Mouse (Mus musculus): ENCODE data around the gene Dpf3.

The Dpf3 gene

DNA sequence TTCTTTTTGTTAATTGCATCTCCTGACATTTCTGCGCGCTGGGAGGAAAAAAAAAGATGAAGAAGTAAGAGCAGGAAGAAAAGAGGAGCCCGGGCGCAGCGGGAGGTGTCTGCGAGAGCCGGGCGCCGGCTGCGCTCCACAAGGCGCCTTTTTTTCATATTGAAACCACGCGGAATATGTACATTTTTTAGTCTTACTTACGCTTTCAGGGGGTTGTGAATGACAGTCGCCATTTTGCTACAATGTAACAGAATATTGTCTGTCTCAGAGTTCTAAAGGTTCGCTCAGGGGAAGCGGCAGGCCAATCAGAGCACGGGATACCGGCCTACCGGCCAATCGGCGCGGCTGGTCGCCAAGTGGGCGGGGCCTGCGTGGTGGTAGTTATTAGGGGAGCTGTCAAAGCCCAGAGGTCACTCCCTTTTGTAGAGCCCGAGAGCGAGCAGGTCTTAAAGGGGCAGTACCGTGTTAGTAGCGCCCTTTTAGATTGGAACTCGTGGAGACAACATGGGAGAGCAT is at the start of gene Dpf3:
Dpf3 (minus strand) TSS at position 241 of the 516 bp plus-strand sequence.
- CTCF ChIA-PET = no interaction called here

DNA sequence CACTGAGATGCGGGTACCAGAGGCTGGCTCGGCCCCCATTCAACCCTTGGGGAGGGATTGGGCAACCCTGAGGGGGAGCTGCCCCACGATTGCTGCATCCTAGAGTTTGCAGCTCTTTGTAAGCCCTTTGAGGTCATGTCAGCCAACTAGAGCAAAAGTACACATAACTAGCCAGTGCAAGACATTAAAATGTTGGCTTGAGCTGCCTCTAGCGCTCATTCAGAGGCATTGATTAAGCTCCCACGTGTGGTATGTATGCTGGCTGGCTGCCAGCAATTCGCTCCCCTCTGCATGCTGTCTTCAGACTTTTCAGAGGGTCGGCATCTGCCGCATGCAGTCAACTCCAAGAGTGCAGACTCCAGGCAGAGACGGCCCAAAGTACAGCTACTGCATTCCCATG is 48.5 kb upstream of the Dpf3 start:
- CTCF ChIA-PET = no interaction called here

DNA sequence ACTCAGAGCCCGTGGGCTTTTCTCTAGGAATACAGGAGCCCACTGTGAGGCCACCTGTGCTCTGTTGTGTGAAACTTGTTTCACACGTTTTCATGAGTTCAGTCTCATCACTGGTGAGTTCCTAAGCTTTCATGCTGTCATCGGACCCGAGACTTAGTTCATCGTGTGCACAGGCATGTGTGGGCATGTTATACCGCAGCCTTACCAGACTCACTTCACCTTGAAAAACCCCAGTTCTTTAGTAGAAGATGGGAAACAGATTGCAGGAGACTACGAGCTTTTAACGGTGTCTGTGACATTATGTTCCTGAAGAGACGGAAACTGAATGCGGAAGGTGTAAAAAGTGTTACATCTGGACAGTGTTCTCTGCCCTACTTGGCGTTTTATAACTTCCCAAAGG is 47.9 kb upstream of the Dpf3 start:
- CTCF ChIA-PET = interaction anchor here (0.5 kb wide), 1 partner anchor 46 kb away, joined by 5 read pairs; no protein-coding TSS in a partner anchor

DNA sequence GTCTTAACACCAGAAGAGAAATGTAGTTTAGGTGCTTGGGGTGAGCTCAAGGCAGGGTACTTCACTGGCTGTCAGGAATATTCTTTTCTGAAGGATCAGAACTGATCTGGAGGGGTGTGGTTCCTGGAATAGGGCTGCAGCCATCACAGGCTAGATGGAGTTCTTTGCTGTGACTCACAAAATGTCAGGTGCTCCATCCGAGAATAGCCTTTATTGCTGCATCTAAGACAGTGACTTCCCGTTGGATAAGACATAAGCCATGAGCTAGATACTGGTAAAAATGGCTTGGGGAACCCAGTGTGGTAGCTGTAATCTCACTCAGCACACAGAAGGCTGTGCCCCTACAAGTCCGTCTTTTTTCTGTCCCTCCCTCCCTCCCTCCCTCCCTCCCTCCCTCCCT is 46.7 kb upstream of the Dpf3 start:
- CTCF ChIA-PET = no interaction called here

DNA sequence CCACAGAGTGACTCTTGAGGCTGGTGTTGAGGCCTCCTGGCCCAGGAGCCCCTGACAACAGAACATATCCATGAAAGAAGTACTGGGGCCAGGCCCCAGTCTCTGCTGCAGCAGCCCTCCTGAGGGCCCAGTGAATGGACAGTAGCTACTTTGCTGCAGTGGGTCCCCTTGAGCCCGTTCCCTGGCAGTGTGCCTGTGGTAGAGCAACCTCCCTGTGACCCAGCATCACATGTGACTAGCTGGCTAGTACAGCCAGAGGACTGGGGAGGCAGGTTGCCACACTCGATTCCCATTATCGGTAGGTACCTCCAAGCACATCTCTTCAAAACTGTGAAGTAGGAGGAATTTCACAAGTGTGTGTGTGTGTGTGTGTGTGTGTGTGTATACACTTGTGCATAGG is 45.5 kb upstream of the Dpf3 start:
- CTCF ChIA-PET = interaction anchor here (0.7 kb wide), 1 partner anchor 250 kb away, joined by 3 read pairs; no protein-coding TSS in a partner anchor

DNA sequence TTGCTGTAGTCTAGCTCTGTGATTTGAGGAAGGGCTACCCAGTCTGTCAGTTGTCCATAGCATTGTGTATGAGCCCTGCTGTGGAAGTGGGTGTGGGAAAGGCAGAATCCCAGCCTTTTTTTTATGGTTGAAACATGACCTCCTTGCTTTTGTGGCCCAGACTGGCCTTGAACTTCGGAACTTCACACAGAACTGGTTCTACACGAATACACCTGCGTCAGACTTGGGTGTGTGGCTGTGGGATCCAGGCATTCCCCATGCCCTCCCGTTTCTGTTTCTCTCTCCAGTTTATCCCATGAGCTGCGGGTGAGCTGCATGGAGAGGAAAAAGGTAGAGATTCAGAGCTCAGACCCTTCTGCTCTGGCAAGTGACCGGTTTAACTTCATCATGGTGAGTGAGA is 44.5 kb upstream of the Dpf3 start:
- CTCF ChIA-PET = interaction anchor here (0.6 kb wide), 1 partner anchor 30 kb away, joined by 3 read pairs; no protein-coding TSS in a partner anchor

DNA sequence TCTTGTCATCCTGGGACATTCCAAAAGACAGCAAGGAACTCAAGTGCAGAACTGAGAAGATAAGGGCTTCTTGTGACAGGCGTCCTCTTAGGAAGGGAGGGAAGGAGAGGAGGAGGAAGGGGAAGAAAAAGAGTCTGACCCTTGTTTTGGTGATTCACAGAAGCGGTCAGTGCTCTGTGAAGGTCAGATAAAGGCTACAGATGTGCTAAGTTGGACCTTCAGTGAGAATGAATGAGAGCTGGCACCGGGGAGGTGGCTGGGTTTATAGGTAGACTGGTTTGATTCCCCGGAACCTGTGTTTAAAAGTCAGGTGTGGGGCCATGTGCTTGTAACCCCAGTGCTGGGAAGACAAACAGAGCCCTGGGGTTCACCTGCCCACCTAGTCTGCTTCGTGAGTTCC is 41.1 kb upstream of the Dpf3 start:
- CTCF ChIA-PET = interaction anchor here (0.6 kb wide), 1 partner anchor 558 kb away, joined by 3 read pairs; no protein-coding TSS in a partner anchor

DNA sequence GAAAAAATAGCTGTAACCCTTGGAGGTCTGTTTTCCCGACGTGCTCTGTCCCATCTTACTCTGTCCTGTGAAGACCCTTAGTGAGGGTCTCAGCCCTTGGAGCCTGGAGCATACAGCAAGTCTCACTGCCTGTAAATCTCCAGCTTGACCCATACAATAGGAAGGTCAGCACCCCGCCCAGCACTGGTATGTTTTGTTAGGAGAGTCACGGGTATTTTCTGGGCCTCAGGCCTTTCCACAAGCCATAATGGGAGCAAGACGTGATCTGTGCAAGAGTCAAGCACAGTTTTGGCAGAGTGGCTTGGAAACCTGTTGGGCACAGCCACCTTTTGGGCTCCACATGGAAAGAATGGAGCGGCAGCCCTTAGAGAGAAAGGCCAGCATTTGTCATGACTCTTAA is 40.3 kb upstream of the Dpf3 start:
- CTCF ChIA-PET = interaction anchor here (0.6 to 0.7 kb wide), 2 partner anchors 27 to 557 kb away, joined by 3 to 6 read pairs; no protein-coding TSS in a partner anchor

DNA sequence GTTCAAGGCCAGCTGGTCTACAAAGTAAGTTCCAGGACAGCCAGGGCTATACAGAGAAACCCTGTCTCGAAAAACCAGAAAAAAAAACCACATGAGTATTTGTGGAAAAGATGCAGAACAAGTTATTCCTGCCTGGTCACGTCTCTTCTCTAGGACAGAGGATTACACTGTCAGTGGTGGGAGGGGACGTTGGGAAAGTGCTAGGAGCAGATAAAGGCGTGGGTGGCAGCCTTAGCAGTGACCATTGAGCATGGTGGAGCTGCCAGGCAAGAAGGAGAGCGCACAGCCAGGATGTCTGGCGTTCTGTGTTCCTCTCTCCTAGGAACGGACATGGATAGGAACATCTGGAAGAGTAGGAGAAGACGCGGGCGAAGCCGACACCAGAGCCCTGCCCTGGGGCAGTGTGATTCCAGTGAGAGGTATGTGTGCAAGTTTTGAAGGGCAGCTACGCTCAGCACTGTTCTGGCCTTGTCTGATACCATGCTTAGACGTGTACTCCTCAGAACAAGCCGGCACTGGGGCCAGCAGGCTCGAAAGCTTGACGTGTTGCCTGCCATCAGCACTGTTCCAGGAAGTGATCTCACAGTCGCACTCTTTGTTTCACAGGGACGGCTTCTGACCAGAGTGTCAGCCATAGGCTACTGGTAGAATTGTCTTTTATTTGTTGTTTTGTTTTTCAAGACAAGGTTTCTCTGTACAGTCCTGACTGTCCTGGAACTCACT is 38.5 kb upstream of the Dpf3 start:
- CTCF ChIA-PET = no interaction called here

DNA sequence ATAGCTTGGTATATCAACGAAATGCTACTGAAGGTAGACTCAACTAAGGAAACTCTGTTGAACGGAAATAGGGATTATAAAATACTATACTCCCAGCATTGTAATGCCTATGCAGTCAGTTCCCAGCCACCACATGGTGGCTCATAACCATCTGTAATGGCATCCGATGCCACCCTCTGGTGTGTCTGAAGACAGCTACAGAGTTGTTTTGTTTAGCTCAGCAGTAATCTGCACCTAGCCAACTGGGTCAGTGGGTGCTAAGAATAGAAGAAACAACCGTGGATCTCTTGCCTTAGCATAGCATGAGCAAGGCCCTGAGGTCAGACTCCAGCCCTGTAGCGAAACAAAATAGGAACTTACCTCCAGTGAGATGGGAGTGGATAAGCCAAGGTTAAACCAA is 36.8 kb upstream of the Dpf3 start:
- CTCF ChIA-PET = no interaction called here

DNA sequence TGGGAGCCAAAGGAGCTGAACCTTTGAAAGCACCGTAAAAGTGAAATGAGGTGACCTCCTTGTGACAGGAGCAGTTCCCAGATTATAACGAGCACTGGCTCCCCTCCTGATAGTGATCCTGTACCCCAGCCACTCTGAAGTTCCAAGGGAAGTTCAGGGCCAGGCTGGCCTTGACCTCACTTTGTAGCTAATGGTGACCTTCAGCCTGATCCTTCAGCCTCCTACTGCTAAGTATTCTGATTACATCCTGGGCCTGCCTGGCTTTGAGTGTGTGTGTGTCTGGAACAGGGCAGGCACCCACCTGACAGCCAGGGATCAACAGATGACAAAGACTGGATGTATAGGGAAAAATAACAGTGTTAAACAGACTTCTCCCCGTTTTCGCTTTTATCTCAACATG is 36.4 kb upstream of the Dpf3 start:
- CTCF ChIA-PET = no interaction called here

DNA sequence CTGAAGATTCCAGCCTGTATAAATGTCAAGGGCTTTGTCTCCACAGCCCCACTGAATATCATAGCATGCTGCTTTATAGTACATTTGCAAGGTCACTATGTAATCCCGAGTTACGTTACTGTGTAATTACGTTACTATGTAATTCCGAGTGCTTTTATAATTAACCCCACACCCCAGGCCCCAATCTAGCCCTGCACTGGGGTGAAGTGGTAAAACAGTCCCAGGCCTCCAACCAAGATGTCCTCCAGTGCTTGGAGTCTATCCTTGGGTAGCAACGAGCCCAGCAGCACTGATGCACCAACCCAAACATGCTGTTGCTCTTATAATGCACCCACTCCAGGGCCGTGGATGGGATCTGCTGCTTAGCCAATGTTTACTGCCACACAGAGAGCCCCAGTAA is 35.5 kb upstream of the Dpf3 start:
- CTCF ChIA-PET = no interaction called here

DNA sequence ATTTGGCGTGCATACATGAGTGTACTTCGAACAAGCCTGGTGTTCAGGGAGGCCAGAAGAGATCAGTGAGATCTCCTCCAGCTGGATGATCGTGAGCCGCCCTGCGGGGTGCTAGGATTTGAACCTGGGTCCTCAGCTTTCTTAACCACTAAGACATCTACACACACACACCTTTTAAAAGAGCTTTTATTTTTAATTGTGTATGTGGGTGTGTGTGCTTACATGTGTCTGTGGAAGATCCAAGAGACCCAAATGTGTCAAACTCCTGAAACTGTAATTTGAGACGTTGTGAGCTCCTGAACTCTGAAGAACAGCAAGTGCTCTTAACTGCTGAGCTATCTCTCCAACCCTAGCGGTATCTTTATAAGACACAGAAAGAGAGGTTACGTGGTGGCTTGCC is 33.6 kb upstream of the Dpf3 start:
- CTCF ChIA-PET = no interaction called here

DNA sequence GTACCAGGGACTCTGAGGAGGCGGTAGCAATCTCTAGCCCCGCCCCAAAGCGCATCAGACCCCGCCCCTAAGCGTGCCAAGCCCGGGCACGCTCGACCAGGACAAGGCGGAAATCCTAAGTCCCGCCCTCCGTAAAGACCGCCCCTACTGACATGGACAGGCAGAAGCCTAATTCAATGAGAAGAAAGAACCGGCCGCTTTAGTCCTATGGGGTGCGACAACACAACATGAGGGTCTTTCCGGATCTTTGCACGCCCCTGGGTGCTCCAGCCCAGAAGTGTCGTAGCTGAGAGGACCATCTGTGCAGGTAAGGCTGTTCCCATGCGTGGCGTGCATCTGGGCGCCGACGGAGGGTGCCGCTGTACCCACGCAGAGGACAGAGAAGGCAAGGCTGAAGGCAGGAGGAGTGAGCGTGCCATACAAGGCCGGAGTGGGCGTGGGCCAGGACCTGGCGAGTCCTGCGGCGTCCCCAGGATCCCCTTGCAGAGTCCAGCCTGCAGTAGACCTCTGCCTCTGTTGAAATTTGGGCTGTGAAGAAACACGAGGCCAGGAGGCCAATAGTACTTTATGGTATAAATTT is 32.9 kb upstream of the Dpf3 start, which contains the start of gene Dcaf4:
Dcaf4 (plus strand) TSS at position 156 of the 580 bp plus-strand sequence.
- CTCF ChIA-PET = interaction anchor here (0.6 kb wide), 1 partner anchor 1100 kb away, joined by 3 read pairs; no protein-coding TSS in a partner anchor

DNA sequence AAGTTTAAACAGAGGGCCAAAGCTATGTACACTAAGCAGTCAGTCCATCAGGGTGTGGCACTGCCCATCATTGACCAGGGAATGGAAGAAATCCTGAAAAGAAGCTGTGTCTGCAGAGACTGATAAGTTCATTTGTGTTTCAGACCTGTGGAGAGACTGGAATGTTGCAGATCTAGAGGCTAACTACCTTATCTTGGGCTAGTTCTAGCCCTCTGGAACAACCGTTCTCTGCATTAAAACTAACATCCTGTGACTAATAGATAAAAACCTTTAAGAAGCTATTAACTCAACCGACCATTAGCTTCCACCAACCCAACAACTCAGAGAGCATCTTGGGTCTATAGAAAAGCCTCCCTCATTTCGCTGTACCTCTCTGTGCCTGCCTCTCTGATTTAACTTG is 30.1 kb upstream of the Dpf3 start:
- CTCF ChIA-PET = no interaction called here

DNA sequence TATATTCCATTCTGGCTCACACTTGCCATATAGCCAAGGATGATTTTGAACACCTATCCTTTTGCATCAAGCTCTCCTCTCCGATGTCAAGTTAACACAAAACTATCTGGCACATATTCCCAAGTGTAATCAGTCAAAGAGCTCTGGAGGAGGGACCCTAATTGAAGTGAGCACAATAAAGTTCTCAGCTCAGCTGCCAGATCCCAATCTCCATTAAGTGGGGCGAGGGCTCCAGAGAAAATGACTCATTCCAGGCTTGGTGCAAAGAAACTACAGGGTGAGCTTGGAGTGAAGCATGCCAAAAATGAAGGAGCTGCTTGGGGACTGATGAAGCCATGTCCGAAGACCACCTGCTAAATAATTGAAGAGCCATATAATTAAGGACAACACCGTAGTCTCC is 26.7 kb upstream of the Dpf3 start:
- CTCF ChIA-PET = no interaction called here

DNA sequence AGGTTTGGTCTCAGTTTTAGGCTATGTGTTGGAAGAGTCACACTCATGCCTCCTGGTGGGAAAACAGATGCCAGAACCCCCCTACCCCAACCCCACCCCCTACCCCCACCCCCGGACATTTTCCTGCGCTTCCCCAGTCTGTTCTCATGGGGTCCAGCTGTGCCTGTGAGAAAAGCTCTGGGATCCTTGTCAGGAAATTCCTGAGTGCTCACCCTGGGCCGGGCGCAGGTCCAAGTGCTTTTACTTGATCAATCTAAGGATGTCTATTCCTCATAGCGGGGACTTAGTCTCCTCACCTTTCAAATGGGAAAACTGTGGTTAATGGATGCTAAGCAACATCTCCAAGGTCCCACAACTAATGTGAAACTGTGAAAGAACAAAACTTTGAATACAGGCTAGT is 25.7 kb upstream of the Dpf3 start:
- CTCF ChIA-PET = interaction anchor here (0.5 kb wide), 1 partner anchor 12 kb away, joined by 3 read pairs; no protein-coding TSS in a partner anchor

DNA sequence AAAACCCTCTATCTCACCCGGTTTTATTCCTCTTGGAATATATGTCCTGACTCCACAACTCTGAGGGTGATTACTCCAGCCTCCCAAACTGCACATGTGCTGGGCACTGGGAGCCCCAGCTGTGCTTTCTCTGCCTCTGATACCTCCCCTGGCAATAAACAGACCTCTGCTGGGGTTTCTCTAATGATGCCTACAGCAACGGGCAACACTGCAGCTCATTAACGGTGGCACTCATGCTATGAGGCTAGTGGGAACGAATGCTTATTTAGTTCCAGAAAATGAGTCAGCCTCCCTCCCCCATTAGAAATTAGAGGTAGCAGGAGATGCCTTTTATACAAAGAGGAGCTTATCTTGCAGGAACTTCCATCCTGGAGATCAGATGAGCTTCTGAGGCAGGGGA is 25.3 kb upstream of the Dpf3 start:
- CTCF ChIA-PET = interaction anchor here (0.5 kb wide), 1 partner anchor 12 kb away, joined by 3 read pairs; no protein-coding TSS in a partner anchor

DNA sequence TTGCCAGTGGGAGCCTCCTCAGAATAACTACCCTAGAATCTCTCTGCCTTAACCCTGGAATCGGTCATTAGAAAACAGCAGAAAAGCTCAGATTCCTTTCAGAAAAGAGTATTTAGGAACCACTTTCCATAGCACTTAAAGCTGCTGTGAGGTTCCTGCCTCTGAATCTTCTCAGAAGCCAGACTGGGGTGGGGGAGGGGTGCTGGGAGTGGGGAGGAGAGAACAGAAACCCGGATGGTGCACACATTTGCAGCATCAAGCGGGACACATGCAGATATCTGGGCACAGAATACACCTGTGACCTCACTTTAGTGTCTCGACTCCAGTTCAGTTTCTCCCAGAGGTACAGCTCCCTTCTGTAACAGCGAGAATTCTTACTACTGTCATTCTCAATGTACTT is 23.1 kb upstream of the Dpf3 start:
- CTCF ChIA-PET = no interaction called here

DNA sequence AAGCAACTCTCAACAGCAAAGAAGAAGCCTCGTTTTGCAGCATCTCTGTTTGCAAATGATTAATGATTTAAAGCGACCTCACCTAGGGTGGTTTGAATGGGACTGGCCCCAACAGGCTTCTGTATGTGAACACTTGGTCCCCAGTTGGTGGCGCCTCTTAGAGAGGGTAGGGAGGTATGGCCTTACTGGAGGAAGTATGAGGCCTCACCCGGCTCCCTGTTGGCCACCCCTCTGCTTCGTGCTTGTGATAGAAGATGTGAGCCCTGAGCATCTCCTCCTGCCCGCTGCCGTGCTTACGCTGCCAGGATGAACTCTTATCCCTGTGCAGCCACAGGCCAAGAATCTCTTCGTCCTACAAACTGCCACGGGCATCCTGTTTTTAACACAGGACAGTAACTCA is 19.0 kb upstream of the Dpf3 start:
- CTCF ChIA-PET = no interaction called here

DNA sequence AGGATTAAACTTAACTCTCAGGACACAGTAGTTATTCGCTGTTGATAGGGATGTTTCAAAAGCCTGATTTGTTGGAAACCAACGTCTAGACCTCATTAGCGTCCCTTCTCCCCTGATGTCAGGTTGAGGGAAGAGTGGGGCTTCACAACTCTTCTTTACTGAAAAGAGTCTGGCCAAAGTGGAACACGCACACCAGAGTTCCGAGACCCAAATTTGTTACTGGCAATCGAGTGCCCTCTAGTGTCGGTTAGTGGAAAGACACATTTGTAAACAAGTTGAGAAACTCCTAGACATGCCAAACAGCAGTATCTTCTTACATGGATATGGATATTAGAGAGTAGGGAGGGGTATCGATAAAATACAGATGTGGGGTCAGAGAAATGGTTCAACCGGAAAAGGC is 14.7 kb upstream of the Dpf3 start:
- CTCF ChIA-PET = no interaction called here

DNA sequence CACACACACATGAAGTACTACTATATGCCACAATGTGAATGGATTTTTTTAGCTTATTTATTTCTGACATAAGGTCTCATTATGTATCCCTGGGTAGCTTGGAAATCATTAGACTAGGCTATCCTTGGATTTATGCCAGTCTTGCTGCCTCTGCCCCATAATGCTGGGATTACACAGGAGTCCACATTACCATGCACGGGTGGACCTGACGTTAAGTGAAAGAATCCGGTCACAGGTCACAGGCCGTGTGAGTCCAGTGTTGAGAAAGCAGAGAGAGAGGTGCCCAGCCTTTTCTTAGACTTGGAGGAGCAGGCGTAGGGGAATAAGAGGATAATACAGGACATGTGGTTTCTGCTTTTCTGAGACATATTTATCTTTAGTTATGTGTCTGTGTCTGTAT is 11.7 kb upstream of the Dpf3 start:
- CTCF ChIA-PET = no interaction called here

DNA sequence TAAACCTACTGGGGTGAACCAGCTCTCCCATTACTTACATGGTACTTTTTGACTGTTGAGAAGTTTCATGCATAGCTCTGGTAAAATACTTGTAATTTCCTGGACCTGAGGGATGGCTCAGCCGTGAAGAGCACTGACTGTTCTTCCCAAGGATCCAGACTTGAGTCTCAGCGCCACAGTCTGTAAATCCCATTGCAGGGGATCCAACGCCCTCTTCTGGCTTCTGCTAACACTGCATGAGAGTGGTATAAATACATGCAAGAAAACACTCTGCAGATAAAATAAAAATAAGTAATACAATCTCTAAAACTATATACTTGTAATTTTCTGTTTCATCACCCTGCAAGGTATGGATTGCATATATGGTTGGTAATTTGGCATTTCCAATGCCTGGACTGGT is 10.4 kb upstream of the Dpf3 start:
- CTCF ChIA-PET = no interaction called here
